Mouse (Mus musculus) testis, adult 2 months (tissue): ENCODE measurements around the gene Fam149a.

Experiments used
- CTCF ChIP-seq: fragments of 200-500 bp; IDR thresholded peaks from 2 replicates; pipeline ENCODE4 v1.5.1; 2012; ENCODE audit warnings: low read depth, mild to moderate bottlenecking, inconsistent platforms, low read length, moderate library complexity; ENCODE audit not compliant: control insufficient read depth, insufficient read depth, insufficient replicate concordance
- POLR2A ChIP-seq: fragments of 200-500 bp; IDR thresholded peaks from 2 replicates; pipeline ENCODE4 v1.6.1; 2012; ENCODE audit warnings: low read depth, mild to moderate bottlenecking, inconsistent platforms, low read length, moderate library complexity; ENCODE audit not compliant: control insufficient read depth

GRCm38 (mm10) chr8:45355809-45356208 is 26.3 kb downstream of the Fam149a start:
- no peak for TF ChIP-seq CTCF
- no peak for TF ChIP-seq POLR2A
